Mouse (Mus musculus): ENCODE data around the gene Stab2.

- TF ChIP-seq CHD2 (IDR thresholded peaks at IDR 0.05; ENCODE audit: low read depth, low read length) = no peak
- no peak for TF ChIP-seq ZNF384 (IDR thresholded peaks at IDR 0.05; ENCODE audit: low read depth, low read length)
Observed at GRCm38 (mm10) chr10:86923602-86924001, 84.2 kb downstream of the Stab2 start.
